Mouse (Mus musculus) urinary bladder, postnatal 4 days (tissue): ENCODE data around the gene Hsd17b10.

ENCODE experiments used
- DNase-seq, 2 experiments: peaks; one replicate each; pipeline ENCODE4 v3.0.0; 2021 to 2022; ENCODE audit warnings: low spot score in 2 of 2

Gene Hsd17b10

GRCm38 (mm10) chrX:152001737-152002710 is at the start of gene Hsd17b10:
TSS of gene Hsd17b10 (plus strand) at chrX:152001845.
- peak; percentile 77 for DNase-seq

GRCm38 (mm10) chrX:151999006-151999710 is 2.5 kb upstream of the Hsd17b10 start:
- DNase-seq, result no peak

GRCm38 (mm10) chrX:152001182-152001684 is 412 bp upstream of the Hsd17b10 start:
- no peak for DNase-seq

GRCm38 (mm10) chrX:152002865-152003264 is 1.2 kb downstream of the Hsd17b10 start:
- DNase-seq, result no peak

- no peak for DNase-seq
Observed at GRCm38 (mm10) chrX:152007863-152008262, 6.2 kb downstream of the Hsd17b10 start.

- no peak for DNase-seq
Observed at GRCm38 (mm10) chrX:152015752-152016150, 14.1 kb downstream of the Hsd17b10 start.

GRCm38 (mm10) chrX:152016151-152017145 is 14.8 kb downstream of the Hsd17b10 start, which contains the start of the genes Ribc1 and Smc1a:
TSS of gene Ribc1 (minus strand) at chrX:152016295.
TSS of gene Smc1a (plus strand) at chrX:152016428.
- peak; percentile 86 to 87 for DNase-seq

- no peak for DNase-seq
Observed at GRCm38 (mm10) chrX:152017186-152017585, 15.5 kb downstream of the Hsd17b10 start.

GRCm38 (mm10) chrX:152019294-152019693 is 17.6 kb downstream of the Hsd17b10 start:
- DNase-seq, result no peak

- DNase-seq, result no peak
Observed at GRCm38 (mm10) chrX:152039865-152040264, 38.2 kb downstream of the Hsd17b10 start.

- DNase-seq, result no peak
Observed at GRCm38 (mm10) chrX:152047230-152047629, 45.6 kb downstream of the Hsd17b10 start.

GRCm38 (mm10) chrX:152052546-152052945 is 50.9 kb downstream of the Hsd17b10 start:
- no peak for DNase-seq
